Mouse (Mus musculus) MEL (cell line): Measurements from ENCODE around the gene Rnf220.

ENCODE experiments used
- CTCF ChIP-seq, 3 experiments: IDR thresholded peaks in 2 of 3; conservative IDR thresholded peaks in 1 of 3; 2 replicates each; pipeline ENCODE4 v1.5.1; 2011 to 2012; ENCODE audit warnings: low read length in 3 of 3, low read depth in 2 of 3, mild to moderate bottlenecking in 2 of 3, improper control_type of control experiment in 1 of 3, inconsistent platforms in 1 of 3, mixed read lengths in 1 of 3, moderate library complexity in 1 of 3; ENCODE audit not compliant: control insufficient read depth in 1 of 3, insufficient read depth in 1 of 3, poor library complexity in 1 of 3, severe bottlenecking in 1 of 3
- EP300 ChIP-seq, 2 experiments: IDR thresholded peaks; 2 replicates each; pipeline ENCODE4 v1.6.1; 2011; ENCODE audit warnings: improper control_type of control experiment in 2 of 2, low read length in 2 of 2, low read depth in 1 of 2, mild to moderate bottlenecking in 1 of 2
- GATA1 ChIP-seq: IDR thresholded peaks from 2 replicates; pipeline ENCODE4 v1.6.1; 2011; ENCODE audit warnings: low read depth, low read length, improper control_type of control experiment
- POLR2A ChIP-seq, 2 experiments: IDR thresholded peaks; 2 replicates each; pipeline ENCODE4 v1.6.1; 2011 to 2012; ENCODE audit warnings: low read length in 2 of 2, mild to moderate bottlenecking in 2 of 2, control low read depth in 1 of 2, improper control_type of control experiment in 1 of 2, low read depth in 1 of 2, moderate library complexity in 1 of 2; ENCODE audit not compliant: control insufficient read depth in 1 of 2, insufficient read depth in 1 of 2, poor library complexity in 1 of 2
- POLR2AphosphoS2 ChIP-seq: IDR thresholded peaks from 2 replicates; pipeline ENCODE4 v1.6.1; 2011; ENCODE audit warnings: low read length, improper control_type of control experiment

- TF ChIP-seq CTCF (IDR thresholded peaks at IDR 0.05 in 2 of 3, conservative IDR thresholded peaks at IDR 0.05 in 1 of 3; ENCODE audit: control insufficient read depth in 1 of 3, insufficient read depth in 1 of 3, low read depth in 2 of 3, low read length in 3 of 3, poor library complexity in 1 of 3, severe bottlenecking in 1 of 3) (no peak), POLR2A (IDR thresholded peaks at IDR 0.05; ENCODE audit: control insufficient read depth in 1 of 2, insufficient read depth in 1 of 2, low read depth in 1 of 2, low read length in 2 of 2, poor library complexity in 1 of 2) (no peak), GATA1 (no peak), EP300 (IDR thresholded peaks at IDR 0.05; ENCODE audit: low read depth in 1 of 2, low read length in 2 of 2) (no peak), POLR2AphosphoS2 (no peak)
Observed at GRCm38 (mm10) chr4:117489975-117490374, 6.9 kb downstream of the Rnf220 start.
